Mouse (Mus musculus): ENCODE measurements at regions not wholly inside any gene's neighbourhood (a gene's known extent, or its start where the extent isn't known, plus 50 kb on each side); places are given as distances from the start of the nearest gene placed in this dataset.

DNA sequence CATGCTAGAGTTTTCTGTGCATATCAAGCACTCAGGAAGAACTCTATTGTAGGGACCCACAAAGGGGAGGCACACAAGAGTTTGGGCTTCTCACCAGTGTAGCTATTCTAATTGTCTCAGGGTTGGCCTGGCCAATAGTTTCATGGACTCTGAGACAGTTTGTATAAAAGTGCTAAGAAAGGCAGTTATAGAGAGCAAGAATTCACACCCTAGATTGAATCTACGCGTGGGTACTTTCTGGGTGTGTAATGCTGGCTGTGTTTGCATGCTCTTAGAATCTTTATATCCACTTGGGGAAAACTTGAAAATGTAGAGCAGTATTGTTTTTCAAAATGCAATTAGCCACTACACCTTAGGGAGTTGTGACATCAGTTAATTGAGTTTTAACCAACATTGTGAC lies 50.8 kb upstream of the Frem1 start:
- Histone ChIP-seq H3K36me3 (no peaks in the 10 kb centered on the region), H3K27ac (peak overlapping the region; percentile 21; the same call in 1 of the 2 replicates), H3K27me3 (replicated peaks) (no peaks in the 10 kb centered on the region), H3K4me1 (peaks cover 7% of the 10 kb centered on the region; the same call in 1 of the 2 replicates), H3K4me2 (no peak overlapping the region), H3K9ac (no peak overlapping the region), H3K9me3 (no peaks in the 10 kb centered on the region), H3K4me3 (replicated peaks) (no peak overlapping the region)
- WGBS, result 82% methylated on average over 2 of the region's 2 CpGs
- ATAC-seq (ENCODE audit: insufficient read depth, low FRiP score, low read depth), result no peak

- peak overlapping the region; percentile 69; the same call in 1 of the 2 replicates for H3K27ac ChIP-seq
- ATAC-seq (ENCODE audit: insufficient read depth, low FRiP score, low read depth), result no peak
- no peak overlapping the region for H3K9ac ChIP-seq
- H3K4me3 ChIP-seq (replicated peaks), result no peak overlapping the region
- H3K36me3 ChIP-seq, result no peaks in the 10 kb centered on the region
- peaks cover 7% of the 10 kb centered on the region; the same call in 1 of the 2 replicates for H3K4me1 ChIP-seq
- no peaks in the 10 kb centered on the region for H3K9me3 ChIP-seq
- no peak overlapping the region for H3K4me2 ChIP-seq
- 47% methylated on average over 3 of the region's 3 CpGs for WGBS
- no peaks in the 10 kb centered on the region for H3K27me3 ChIP-seq (replicated peaks)
Observed at GRCm38 (mm10) chr4:83102022-83102421, 49.9 kb upstream of the Frem1 start.

All from stomach, embryonic 15.5 days (tissue).